Mouse (Mus musculus) brain, embryonic 14.5 days (tissue): ENCODE data around the gene Itga6. TPM values are rescaled to one million over a fixed set of nuclear protein-coding genes. Genes with fewer than 3 reads are reported as not detected.

Experiments
- DNase-seq: peaks from one replicate; pipeline ENCODE4 v3.0.0-alpha.2; 2011; ENCODE audit warnings: low read depth
- CTCF ChIP-seq: fragments of 200-500 bp; IDR thresholded peaks from 2 replicates; pipeline ENCODE4 v1.5.1; 2012; ENCODE audit warnings: inconsistent platforms, mild to moderate bottlenecking, moderate library complexity, borderline replicate concordance; ENCODE audit not compliant: insufficient read depth, insufficient read length; ENCODE audit errors: extremely low read depth
- POLR2A ChIP-seq: fragments of 200-500 bp; IDR thresholded peaks from 2 replicates; pipeline ENCODE4 v1.6.1; 2012; ENCODE audit warnings: mild to moderate bottlenecking, inconsistent platforms, borderline replicate concordance; ENCODE audit not compliant: poor library complexity, insufficient read depth, insufficient read length, severe bottlenecking; ENCODE audit errors: extremely low read depth
- polyA plus RNA-seq: library from polyadenylated mRNA; depleted of rRNA; stranded (reverse); fragments of >200 nt; gene quantifications from 2 replicates; pipeline ENCODE4 v1.2.3, GENCODE M21; 2012

Gene Itga6
- polyA plus RNA-seq, 1 experiment = 36.8 TPM

- TF ChIP-seq CTCF (no peak), POLR2A (no peak)
- no peak for DNase-seq
Measured at GRCm38 (mm10) chr2:71722913-71723312, 22.5 kb upstream of the Itga6 start.

DNA sequence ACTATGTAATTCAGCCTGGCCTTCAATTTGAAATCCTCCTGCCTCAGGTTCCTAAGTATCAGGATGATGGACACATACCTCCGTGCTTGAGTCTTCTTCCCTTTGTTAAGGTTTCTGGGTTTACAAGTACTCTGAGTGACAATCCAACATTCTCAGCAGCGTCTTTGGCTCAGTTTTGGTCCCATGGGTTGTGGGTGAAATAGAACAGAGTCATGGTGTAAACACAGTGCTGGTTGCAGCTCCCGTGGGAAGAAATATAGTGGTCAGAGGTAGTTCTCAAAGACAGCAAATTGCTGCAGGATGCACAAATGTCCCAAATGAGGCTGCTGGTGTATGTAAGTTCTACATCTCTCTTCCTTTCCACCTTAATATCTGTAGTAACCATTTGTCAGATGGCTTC is 21.8 kb upstream of the Itga6 start:
- no peak for TF ChIP-seq POLR2A
- no peak for TF ChIP-seq CTCF
- no peak for DNase-seq

GRCm38 (mm10) chr2:71724028-71724427 is 21.4 kb upstream of the Itga6 start:
- TF ChIP-seq POLR2A (no peak), CTCF (no peak)
- DNase-seq = no peak

GRCm38 (mm10) chr2:71725446-71725845 is 20.0 kb upstream of the Itga6 start:
- DNase-seq = no peak

GRCm38 (mm10) chr2:71726883-71727676 is 18.3 kb upstream of the Itga6 start:
- TF ChIP-seq POLR2A (no peak), CTCF (no peak)
- DNase-seq = no peak

More at GRCm38 (mm10) chr2:71725446-71725845, 20.0 kb upstream of the Itga6 start:
- no peak for TF ChIP-seq CTCF

DNA sequence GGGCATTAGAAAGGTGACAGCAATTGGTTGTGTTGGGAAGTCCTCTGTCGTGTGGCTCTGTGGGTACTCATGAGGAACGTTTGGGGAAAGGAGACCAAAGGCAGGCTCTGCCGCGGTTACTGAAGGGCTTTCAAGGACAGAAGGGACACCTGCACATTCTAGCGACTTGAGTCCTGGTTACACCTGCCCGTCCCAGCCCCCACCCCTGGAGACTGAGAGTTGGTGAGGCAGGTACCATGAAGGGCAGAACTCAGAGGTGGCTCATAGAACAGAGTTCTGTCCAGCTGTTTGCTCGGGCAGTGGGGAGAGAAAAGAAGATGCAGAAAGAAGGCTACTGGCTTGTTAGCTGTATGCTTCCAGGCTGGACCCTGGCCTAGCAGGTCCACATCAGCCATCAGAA is 17.1 kb upstream of the Itga6 start:
- no peak for DNase-seq
- TF ChIP-seq CTCF (no peak), POLR2A (no peak)

DNA sequence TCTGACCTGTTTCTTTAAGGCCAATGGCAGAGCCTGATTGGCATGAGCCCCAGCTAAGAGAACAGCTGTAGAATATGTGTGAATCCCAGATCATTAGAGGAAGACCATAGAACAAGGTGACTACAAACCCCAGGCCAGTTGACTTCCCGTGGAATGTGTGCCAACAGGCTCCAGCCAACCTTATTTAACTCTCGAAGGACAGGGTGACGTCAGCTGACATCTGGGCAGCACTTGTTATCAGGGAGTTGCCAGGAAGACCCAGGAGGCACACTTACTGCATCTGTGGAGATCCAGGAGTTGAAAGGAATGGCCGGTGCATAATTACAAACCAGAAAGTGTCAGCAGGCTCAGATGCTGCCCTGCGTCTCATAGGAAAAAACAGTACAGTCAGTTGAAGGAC is 16.6 kb upstream of the Itga6 start:
- TF ChIP-seq CTCF (no peak), POLR2A (no peak)

GRCm38 (mm10) chr2:71730623-71731612 is 14.5 kb upstream of the Itga6 start:
- TF ChIP-seq CTCF (no peak), POLR2A (no peak)
- DNase-seq = no peak

More for the DNA sequence above, 16.6 kb upstream of the Itga6 start:
- DNase-seq = no peak

DNA sequence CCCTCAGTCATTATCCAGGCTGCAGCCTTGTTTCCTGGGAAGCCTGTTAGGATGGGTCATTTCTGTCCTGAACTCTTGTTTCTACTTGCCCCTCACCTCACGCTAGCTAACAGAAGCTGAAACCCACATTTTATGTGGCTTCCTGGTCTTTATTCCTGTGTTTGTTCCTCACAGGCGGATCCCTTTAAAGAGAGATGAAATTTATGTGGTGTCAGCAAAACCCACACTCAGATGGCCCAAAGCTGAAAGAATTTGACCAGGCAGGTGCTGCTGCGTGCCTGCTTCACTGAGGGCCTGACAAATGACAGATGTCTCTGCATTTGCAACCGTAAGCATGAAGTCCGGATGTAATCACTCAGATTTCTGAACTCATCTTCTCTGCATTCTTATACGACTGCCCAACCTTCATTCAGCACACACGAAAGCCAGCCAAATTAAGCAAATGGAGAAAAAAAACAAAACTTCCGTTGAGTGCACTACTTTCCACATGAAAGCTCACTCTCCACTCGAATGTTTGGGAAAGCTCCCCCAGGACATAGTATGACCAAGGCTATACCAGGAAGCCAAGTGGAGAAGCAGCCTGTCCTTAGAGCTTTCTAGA is 10.5 kb upstream of the Itga6 start:
- TF ChIP-seq CTCF = no peak
- TF ChIP-seq POLR2A = no peak

DNA sequence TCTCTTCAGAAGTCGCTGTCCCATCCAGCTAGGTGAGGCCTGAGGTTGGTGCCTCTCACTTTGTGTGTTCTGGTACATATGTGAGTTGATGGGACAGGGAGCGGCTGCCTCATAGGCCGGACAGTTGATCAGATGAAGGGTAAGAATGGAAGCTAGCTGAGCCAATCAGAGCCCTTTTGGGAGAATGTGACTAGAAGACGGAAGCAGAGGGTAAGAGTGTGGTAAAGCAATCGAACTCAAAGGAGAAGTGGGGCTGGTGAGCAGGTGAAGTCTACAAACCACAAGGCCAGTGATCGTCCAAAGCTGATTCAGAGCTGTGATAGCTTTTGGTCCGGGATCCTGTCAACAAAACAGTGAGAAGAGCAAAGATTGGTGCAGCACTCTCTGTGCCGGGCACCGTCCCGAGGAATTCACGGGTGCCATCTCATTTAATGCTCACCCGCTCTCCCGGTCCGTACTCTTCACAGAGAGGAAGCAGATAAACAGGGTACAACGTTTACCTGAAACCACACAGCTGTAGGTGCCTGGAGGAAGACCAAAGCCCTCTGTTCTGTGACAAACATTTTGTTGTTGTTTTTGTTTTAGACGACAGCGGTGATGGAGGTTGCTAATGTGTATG is 9.8 kb upstream of the Itga6 start:
- no peak for DNase-seq
- TF ChIP-seq POLR2A = no peak
- TF ChIP-seq CTCF = no peak

More for the DNA sequence above, 10.5 kb upstream of the Itga6 start:
- DNase-seq = no peak

- DNase-seq = no peak
- TF ChIP-seq POLR2A (no peak), CTCF (peak; percentile 27; the same call in 1 of the 2 replicates)
Measured at GRCm38 (mm10) chr2:71736213-71736612, 9.2 kb upstream of the Itga6 start.

GRCm38 (mm10) chr2:71739173-71739860 is 6.1 kb upstream of the Itga6 start:
- TF ChIP-seq CTCF (no peak), POLR2A (no peak)
- no peak for DNase-seq
